Mouse (Mus musculus) left cerebral cortex, postnatal 14 days (tissue): ENCODE data around the gene C1rb. TPM values are rescaled to one million over a fixed set of nuclear protein-coding genes. Genes with fewer than 3 reads are reported as not detected.
"Not testable (repeated sequence)": the region's sequence is repeated elsewhere in the genome, so short reads cannot be mapped to it uniquely, and the experiment has no call there.

Source experiments
- DNase-seq, 2 experiments: peaks; one replicate each; pipeline ENCODE4 v3.0.0; 2021 to 2022; ENCODE audit warnings: low spot score in 2 of 2, mixed read lengths in 1 of 2
- intact Hi-C: fragments of 180-260 bp; cut with DNase I; formaldehyde crosslinking; loops from one replicate; pipeline ENCODE4 v1.15.1; 2025
- long read RNA-seq, 2 experiments: library from polyadenylated mRNA; stranded (forward); transcript quantifications; one replicate each; pipeline ENCODE4 v2.0.0; 2021
- total RNA-seq, 2 experiments: library from RNA; stranded (reverse); gene quantifications; 2 replicates each; pipeline ENCODE4 v1.2.3; 2021

C1rb gene
- under 1 TPM in 1 of 2 experiments, not detected in 1; 0.18 TPM for total RNA-seq
- long read RNA-seq, experiment 1 = 0 reads
- long read RNA-seq, experiment 2 = 0 reads

DNA sequence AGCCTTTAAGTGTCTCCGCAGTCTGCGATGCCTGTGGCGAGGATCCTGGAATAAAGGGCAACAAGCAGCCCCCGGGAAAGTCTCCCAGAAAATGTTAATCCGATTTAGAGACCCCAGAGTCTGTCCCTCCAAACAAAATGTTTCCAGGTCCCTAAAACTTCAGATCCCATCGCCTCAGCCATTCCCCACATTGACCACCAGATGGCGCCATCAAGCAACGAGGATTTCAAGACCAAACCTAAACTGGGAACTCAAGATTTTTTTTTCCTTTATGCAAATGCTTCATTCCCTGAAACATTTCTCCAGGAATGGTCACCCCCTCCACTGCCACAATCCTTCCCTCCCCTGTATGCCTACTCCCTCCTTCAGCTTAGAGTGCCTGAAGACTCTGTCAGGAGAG lies at the start of gene C1rb:
Gene C1rb, plus strand, starts transcription at position 269 of the 400 bp plus-strand sequence.
- DNase-seq = peak; percentile 75 to 80
- intact Hi-C loops = loop anchor here (10.0 kb wide), 1 partner anchor 75 kb away; no protein-coding TSS in a partner anchor

GRCm38 (mm10) chr6:124522082-124522481 lies 48.0 kb upstream of the C1rb start:
- intact Hi-C loops = not testable (repeated sequence)
- peak; percentile 26 to 42 for DNase-seq

DNA sequence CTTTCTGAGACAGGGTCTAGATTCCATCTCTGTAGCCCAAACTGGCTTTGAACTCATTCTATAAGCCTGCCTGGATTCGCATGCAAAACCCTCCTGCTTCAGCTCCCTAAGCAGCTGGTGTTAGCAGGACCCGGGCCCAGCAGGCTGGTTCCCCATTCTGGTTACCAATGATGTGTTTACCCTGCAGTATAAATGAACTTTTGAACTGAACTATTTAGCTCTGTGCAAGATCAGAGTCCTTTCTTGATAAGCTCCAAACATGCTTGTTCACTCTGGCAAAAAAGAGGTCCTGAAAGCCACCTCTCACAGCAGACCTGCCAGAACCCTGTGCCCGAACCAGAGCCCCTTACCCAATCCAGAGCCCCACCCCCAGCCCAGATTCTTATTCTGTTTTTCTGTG lies 42.2 kb upstream of the C1rb start:
- DNase-seq = no peak
- intact Hi-C loops = no loop called here

GRCm38 (mm10) chr6:124531077-124531476 lies 39.0 kb upstream of the C1rb start:
- no peak for DNase-seq
- intact Hi-C loops = no loop called here

GRCm38 (mm10) chr6:124536125-124536829 lies 33.8 kb upstream of the C1rb start:
- intact Hi-C loops, DNase-seq: not testable (repeated sequence)

GRCm38 (mm10) chr6:124541176-124541575 lies 28.9 kb upstream of the C1rb start:
- not testable (repeated sequence) for DNase-seq
- intact Hi-C loops = loop anchor here (5.0 kb wide), 1 partner anchor 49 kb away; the partner anchor contains the start of gene C1rl

DNA sequence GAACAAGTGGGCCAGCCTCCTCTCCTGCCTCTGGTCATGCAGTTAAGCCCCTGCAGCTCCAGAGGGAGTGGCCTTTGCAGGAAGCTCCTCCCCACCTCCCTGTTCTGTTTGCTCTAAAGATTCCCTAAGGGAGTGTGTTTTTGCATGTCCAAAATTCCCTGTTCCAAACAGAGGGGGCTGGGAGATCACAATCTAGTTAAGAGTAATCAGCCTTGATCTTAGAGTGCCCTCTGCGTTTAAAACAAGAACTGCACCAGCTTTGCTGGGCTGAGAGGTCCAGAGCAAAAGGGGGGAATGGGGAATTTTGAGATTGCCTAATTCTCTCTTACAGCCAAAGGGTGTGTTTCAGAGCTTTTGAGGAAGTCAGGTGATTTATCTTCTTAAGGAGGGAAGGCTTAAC lies 27.8 kb upstream of the C1rb start, which contains the start of gene C1s1:
Gene C1s1, minus strand, starts transcription at position 76 of the 400 bp plus-strand sequence.
- intact Hi-C loops = loop anchor here (5.0 kb wide), 1 partner anchor 50 kb away; the partner anchor contains the start of gene C1rl
- DNase-seq = peak; percentile 64 to 65

DNA sequence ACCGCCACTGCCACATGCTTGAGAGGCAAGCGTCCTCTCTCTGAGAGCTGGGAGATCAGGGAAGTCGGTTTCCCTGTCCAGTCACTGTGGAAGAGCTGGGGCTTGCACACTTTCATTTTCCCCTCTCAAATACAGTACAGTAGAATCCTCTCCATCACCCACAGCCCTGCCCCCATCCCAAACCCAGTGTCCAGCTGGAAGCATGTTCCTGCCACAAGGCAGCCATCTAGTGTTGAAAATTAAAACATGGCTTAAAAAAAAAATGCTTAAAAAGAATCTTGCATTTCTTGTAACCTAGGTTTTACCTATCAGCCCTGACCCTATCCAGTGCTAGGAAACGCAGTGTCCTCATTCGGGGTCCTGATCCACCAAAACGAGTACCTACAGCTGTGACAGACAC lies 25.6 kb upstream of the C1rb start:
- intact Hi-C loops = loop anchor here (5.0 kb wide), 1 partner anchor 52 kb away; the partner anchor contains the start of gene C1rl
- peak; percentile 9 to 14 for DNase-seq

DNA sequence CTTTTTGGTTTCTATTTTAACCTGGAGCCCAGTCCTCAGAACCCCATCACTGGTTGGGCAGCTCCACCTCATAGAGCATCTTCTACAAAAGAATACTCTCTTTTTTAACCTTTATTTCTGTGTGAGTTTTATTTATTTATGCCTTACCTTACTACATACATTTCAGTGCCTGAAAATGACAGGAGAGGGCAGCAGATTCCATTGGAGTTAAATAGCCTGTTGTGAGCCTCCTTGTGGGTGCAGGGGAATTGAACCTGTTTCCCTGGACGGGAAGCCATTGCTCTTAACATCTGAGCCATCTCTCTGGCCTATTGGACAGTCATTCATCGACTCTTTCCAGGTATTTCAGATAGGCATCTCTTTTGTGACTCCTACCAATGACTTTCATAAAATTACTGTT lies 24.7 kb upstream of the C1rb start:
- peak in 1 of 2 experiments; percentile 6 for DNase-seq
- intact Hi-C loops = no loop called here

DNA sequence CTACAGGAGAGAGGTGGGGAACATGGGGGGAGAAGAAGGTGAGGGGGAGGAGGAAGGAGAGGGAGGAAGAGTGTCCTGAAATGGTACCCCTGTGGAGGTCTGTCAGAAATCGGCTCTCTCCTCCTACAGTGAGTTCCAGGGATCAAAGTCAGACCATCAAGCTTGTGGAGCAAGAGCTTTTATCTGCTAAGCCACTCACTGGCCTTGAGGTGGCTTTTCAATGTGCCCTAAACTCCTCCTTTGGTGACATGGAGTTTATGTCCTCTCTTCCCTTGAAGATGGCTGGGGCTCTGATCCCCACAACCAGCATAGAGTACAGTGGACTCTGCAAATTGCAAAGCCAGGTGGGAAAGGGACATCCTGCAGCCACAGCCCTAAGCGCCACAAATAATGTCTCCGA lies 22.1 kb upstream of the C1rb start:
- DNase-seq, intact Hi-C loops: not testable (repeated sequence)

DNA sequence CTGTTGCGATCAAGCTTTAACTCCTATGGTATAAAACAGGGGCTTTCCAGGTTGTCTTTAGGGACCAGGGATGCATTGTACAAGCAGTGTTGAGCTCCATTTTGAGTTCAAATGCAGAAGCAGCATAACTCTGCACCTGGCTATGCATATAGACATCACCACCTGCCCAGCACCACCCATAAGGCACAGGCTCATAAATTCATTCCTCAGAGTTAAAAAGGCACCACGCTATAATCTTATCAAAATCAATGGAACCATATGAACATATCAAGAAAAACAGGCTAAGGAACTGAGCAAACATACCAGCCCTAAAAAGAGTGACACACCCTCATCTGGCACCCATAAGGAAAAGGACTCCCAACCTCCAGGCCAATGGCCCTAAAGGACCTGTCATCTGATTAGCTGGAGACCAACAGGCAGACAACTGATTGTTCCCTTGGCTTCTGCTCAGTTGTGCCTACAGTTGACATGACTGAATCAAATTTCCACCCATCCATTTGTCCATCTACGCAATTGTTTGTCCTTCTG lies 21.0 kb upstream of the C1rb start:
- DNase-seq = no peak
- intact Hi-C loops = no loop called here

GRCm38 (mm10) chr6:124552766-124553165 lies 17.3 kb upstream of the C1rb start:
- intact Hi-C loops = no loop called here
- no peak for DNase-seq

DNA sequence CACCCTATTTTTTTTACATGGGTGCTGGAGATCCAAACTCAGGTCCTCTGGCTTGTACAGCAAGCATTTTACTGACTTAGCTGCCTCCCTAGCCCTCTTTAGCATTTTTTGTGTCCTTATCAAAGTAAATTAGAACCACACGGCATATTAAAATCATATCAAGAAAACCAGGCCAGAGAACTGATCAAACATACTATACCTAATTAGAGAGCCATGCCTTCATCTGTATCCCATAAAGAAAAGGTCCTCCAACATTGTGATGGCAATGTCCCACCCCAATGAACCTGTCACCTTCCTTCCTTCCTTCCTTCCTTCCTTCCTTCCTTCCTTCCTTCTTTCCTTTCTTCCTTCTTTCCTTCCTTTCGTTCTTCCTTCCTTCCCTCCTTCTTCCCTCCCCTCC lies 14.1 kb upstream of the C1rb start:
- intact Hi-C loops = not testable (repeated sequence)

DNA sequence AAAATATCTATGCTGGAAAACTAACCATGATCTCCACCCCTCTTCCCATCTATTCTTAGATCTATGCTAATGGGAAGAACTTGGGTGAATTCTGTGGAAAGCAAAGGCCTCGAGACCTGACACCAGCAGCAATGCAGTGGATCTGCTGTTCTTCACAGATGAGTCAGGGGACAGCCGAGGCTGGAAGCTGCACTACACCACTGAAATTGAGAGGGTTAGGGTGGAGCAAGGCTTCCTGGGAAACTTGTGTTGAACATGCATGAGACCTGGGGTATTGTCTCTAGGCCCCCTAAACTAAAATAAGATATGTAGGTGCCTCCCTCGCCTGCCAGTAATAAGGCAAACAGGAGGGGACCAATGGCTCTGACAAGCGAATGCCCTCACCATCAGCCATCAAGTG lies 8.9 kb upstream of the C1rb start:
- DNase-seq, intact Hi-C loops: not testable (repeated sequence)

More for the DNA sequence above, 14.1 kb upstream of the C1rb start:
- not testable (repeated sequence) for DNase-seq

DNA sequence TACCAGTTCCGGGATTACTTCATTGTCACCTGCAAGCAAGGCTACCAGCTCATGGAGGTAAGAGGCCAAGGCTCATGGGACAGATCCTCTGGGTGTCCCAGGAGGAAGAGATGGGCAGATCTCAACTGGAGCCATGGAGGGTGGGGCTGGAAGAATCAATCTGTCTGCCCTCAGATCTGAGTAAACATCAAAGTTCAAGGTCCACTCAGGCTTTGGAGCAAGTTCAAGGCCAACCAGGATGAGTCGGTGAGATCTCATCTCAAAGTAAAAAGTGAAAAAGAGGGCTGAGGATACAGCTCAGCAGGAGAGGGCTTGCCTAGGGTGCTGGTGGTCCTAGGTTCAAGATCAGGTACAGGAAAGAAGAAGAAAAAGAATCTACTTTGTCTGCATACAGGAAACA lies 8.5 kb upstream of the C1rb start:
- intact Hi-C loops = not testable (repeated sequence)

GRCm38 (mm10) chr6:124575155-124575678 lies 5.1 kb downstream of the C1rb start:
- not testable (repeated sequence) for DNase-seq
- intact Hi-C loops = loop anchor here (10.0 kb wide), 1 partner anchor 70 kb away; no protein-coding TSS in a partner anchor

More for the DNA sequence above, 8.5 kb upstream of the C1rb start:
- DNase-seq = not testable (repeated sequence)

GRCm38 (mm10) chr6:124580155-124580554 lies 10.1 kb downstream of the C1rb start:
- DNase-seq, intact Hi-C loops: not testable (repeated sequence)

- DNase-seq = no peak
- intact Hi-C loops = no loop called here
These were observed 12.1 kb downstream of the C1rb start for GRCm38 (mm10) chr6:124582231-124582630.

DNA sequence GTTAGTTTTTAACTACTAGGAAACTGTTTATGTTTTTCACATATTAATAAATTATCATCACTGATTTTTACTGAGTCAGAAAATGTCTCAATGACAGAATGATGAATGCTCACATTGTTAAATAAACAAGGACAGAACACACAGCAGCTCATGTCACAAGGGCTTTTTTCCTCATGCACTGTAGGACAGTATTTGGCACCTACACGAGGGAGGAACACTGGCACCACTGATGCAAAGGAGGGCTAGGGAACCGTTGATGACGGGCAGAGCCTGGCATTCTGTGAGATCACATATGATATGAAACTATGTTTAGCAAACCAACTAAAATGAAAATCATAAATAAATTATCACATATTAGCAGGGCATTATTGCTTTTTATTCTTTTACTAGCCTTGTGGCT lies 14.8 kb downstream of the C1rb start:
- DNase-seq = no peak
- intact Hi-C loops = no loop called here

GRCm38 (mm10) chr6:124585761-124586160 lies 15.7 kb downstream of the C1rb start:
- no peak for DNase-seq
- intact Hi-C loops = no loop called here
